Mouse (Mus musculus) heart, postnatal 4 days (tissue): ENCODE results near the gene Tmem86b. TPM values are rescaled to one million over a fixed set of nuclear protein-coding genes. Genes with fewer than 3 reads are reported as not detected.
"Not testable (repeated sequence)": the region's sequence is repeated elsewhere in the genome, so short reads cannot be mapped to it uniquely, and the experiment has no call there.

ENCODE experiments used
- DNase-seq: peaks from one replicate; pipeline ENCODE4 v3.0.0; 2021
- total RNA-seq, 2 experiments: library from RNA; stranded (reverse); gene quantifications; 2 replicates each; pipeline ENCODE4 v1.2.3; 2021

Gene Tmem86b
- total RNA-seq, 2 experiments from 2014 or later = 6.6 to 8.5 TPM

- no peak for DNase-seq
Observed at GRCm38 (mm10) chr7:4647992-4648391, 16.8 kb upstream of the Tmem86b start.

GRCm38 (mm10) chr7:4647291-4647690 lies 16.1 kb upstream of the Tmem86b start:
- DNase-seq = peak; percentile 60

- no peak for DNase-seq
Observed at GRCm38 (mm10) chr7:4646806-4647205, 15.6 kb upstream of the Tmem86b start.

- DNase-seq = no peak
Observed at GRCm38 (mm10) chr7:4643225-4643624, 12.0 kb upstream of the Tmem86b start.

- no peak for DNase-seq
Observed at GRCm38 (mm10) chr7:4641956-4642355, 10.7 kb upstream of the Tmem86b start.

- no peak for DNase-seq
Observed at GRCm38 (mm10) chr7:4641155-4641554, 9.9 kb upstream of the Tmem86b start.

- no peak for DNase-seq
Observed at GRCm38 (mm10) chr7:4636179-4636578, 5.0 kb upstream of the Tmem86b start.

GRCm38 (mm10) chr7:4630198-4630597 lies 1.0 kb downstream of the Tmem86b start:
- DNase-seq = no peak

GRCm38 (mm10) chr7:4629586-4629985 lies 1.6 kb downstream of the Tmem86b start:
- no peak for DNase-seq

GRCm38 (mm10) chr7:4625928-4626327 lies 5.3 kb downstream of the Tmem86b start:
- DNase-seq = no peak

- no peak for DNase-seq
Observed at GRCm38 (mm10) chr7:4624343-4624742, 6.9 kb downstream of the Tmem86b start.

GRCm38 (mm10) chr7:4623544-4624189 lies 7.6 kb downstream of the Tmem86b start:
- peak; percentile 51 for DNase-seq

- DNase-seq = peak; percentile 73
Observed at GRCm38 (mm10) chr7:4619979-4620378, 11.2 kb downstream of the Tmem86b start.

GRCm38 (mm10) chr7:4613740-4614403 lies 17.4 kb downstream of the Tmem86b start:
- DNase-seq = no peak

GRCm38 (mm10) chr7:4612956-4613355 lies 18.3 kb downstream of the Tmem86b start:
- DNase-seq = no peak

GRCm38 (mm10) chr7:4612386-4612785 lies 18.8 kb downstream of the Tmem86b start:
- no peak for DNase-seq

- DNase-seq = no peak
Observed at GRCm38 (mm10) chr7:4611921-4612341, 19.3 kb downstream of the Tmem86b start.

GRCm38 (mm10) chr7:4611511-4611910 lies 19.7 kb downstream of the Tmem86b start:
- DNase-seq = no peak

- DNase-seq = no peak
Observed at GRCm38 (mm10) chr7:4608002-4608401, 23.2 kb downstream of the Tmem86b start.

- DNase-seq = no peak
Observed at GRCm38 (mm10) chr7:4603873-4604272, 27.3 kb downstream of the Tmem86b start, which contains the start of gene Ptprh. TSS of gene Ptprh (minus strand) at chr7:4604041.

- no peak for DNase-seq
Observed at GRCm38 (mm10) chr7:4602969-4603368, 28.3 kb downstream of the Tmem86b start.

- DNase-seq = not testable (repeated sequence)
Observed at GRCm38 (mm10) chr7:4597046-4597445, 34.2 kb downstream of the Tmem86b start.

GRCm38 (mm10) chr7:4581481-4581880 lies 49.7 kb downstream of the Tmem86b start:
- not testable (repeated sequence) for DNase-seq
